Comparison of ENCODE assay signal across 14 mouse cellular contexts in genomic region chr11:119152321-119152831, GRCm38 (mm10).
DNase-seq lines count a peak whose midpoint lies in the region; ATAC-seq lines count a peak whose summit lies in the region.
"Had no signal": no experiment of that assay in that cellular context is flagged by ENCODE, and none has a peak within 500 bp of the region (broad histone marks: within the 10 kb centered on the region; RNA-seq: fewer than 3 reads in every experiment).

No protein-coding gene starts in this region.

- no peak for ATAC-seq in kidney, embryonic 15.5 days (replicated peaks; ENCODE audit: low FRiP score)
- ATAC-seq: intestine, embryonic 16.5 days; liver, postnatal 0 days had no signal

- 34% methylated on average over 14 of the region's 14 CpGs for WGBS in heart, embryonic 10.5 days
- 27% methylated on average over 14 of the region's 14 CpGs for WGBS in kidney, embryonic 15.5 days
- WGBS in limb, embryonic 10.5 days = 43% methylated on average over 14 of the region's 14 CpGs

- H3K36me3 ChIP-seq in heart, embryonic 10.5 days = peaks cover 67% of the 10 kb centered on the region
- peaks cover 61% of the 10 kb centered on the region for H3K36me3 ChIP-seq in kidney, embryonic 15.5 days
- peaks cover 92% of the 10 kb centered on the region for H3K36me3 ChIP-seq in limb, embryonic 10.5 days

- H3K27ac ChIP-seq in heart, embryonic 10.5 days = peak overlapping the region; percentile 78
- H3K27ac ChIP-seq in kidney, embryonic 15.5 days = peak overlapping the region; percentile 52
- peak overlapping the region; percentile 6; the same call in 1 of the 2 replicates for H3K27ac ChIP-seq in limb, embryonic 10.5 days

- H3K4me2 ChIP-seq in kidney, embryonic 15.5 days = no peak overlapping the region

- peak; percentile 88 for DNase-seq in heart, embryonic 10.5 days (ENCODE audit: low spot score)
- no peak for DNase-seq in heart, adult 18-20 months
- no peak for DNase-seq in kidney, adult 11 months
- DNase-seq in adrenal gland, adult 8-10 months = peak; percentile 83
- no peak for DNase-seq in limb, embryonic 10.5 days (ENCODE audit: low spot score)
- DNase-seq in liver = no peak
- DNase-seq in spleen, postnatal 10 days (ENCODE audit: low spot score in 2 of 2) = no peak
- DNase-seq: cerebellum, adult 9-10 months; gastrocnemius, postnatal 14 days; layer of hippocampus, adult 9-11 months; left cerebral cortex, postnatal 4 days; liver, postnatal 0 days had no signal

- H3K9ac ChIP-seq in kidney, embryonic 15.5 days = no peak overlapping the region
- H3K9ac ChIP-seq: liver, postnatal 0 days had no signal

- H3K27me3 ChIP-seq in heart, embryonic 10.5 days (ENCODE audit: insufficient read depth, poor library complexity, severe bottlenecking) = peaks cover 28% of the 10 kb centered on the region
- 0 out of 2 replicates have a peak, but pooled peaks cover 2% of the 10 kb centered on the region for H3K27me3 ChIP-seq in kidney, embryonic 15.5 days
- peaks cover 34% of the 10 kb centered on the region for H3K27me3 ChIP-seq in limb, embryonic 10.5 days (ENCODE audit: low read depth, poor library complexity, severe bottlenecking)

- no peak overlapping the region for H3K4me3 ChIP-seq in heart, embryonic 10.5 days
- no peak overlapping the region for H3K4me3 ChIP-seq in kidney, embryonic 15.5 days (replicated peaks)
- no peak overlapping the region for H3K4me3 ChIP-seq in limb, embryonic 10.5 days

- H3K9me3 ChIP-seq in heart, embryonic 10.5 days = no peaks in the 10 kb centered on the region
- H3K9me3 ChIP-seq in kidney, embryonic 15.5 days (replicated peaks) = no peaks in the 10 kb centered on the region
- no peaks in the 10 kb centered on the region for H3K9me3 ChIP-seq in limb, embryonic 10.5 days (replicated peaks)

- peaks cover 48% of the 10 kb centered on the region for H3K4me1 ChIP-seq in heart, embryonic 10.5 days
- peaks cover 38% of the 10 kb centered on the region for H3K4me1 ChIP-seq in kidney, embryonic 15.5 days
- peaks cover 44% of the 10 kb centered on the region for H3K4me1 ChIP-seq in limb, embryonic 10.5 days

Comparison
In these comparisons a context has a peak if more than half of its experiments do, and no peak if none do; other contexts are left out.
1. DNase-seq: peak in heart, embryonic 10.5 days (single experiment) and adrenal gland, adult 8-10 months (single experiment); none in heart, adult 18-20 months (0 of 2), kidney, adult 11 months (single experiment), limb, embryonic 10.5 days (single experiment), liver (single experiment) and spleen, postnatal 10 days (0 of 2).
2. H3K27ac ChIP-seq: peak in every context shown above with its lines; median percentile 78 in heart, embryonic 10.5 days; 52 in kidney, embryonic 15.5 days; 6 in limb, embryonic 10.5 days.